Mouse (Mus musculus) G1E-ER4 (cell line): ENCODE data around the gene Strada. TPM values are rescaled to one million over a fixed set of nuclear protein-coding genes. Genes with fewer than 3 reads are reported as not detected.

Source experiments
- GATA1 ChIP-seq: IDR thresholded peaks from one replicate; pipeline ENCODE4 v1.8.0; 2012; ENCODE audit warnings: low read length, inconsistent platforms
- polyA plus RNA-seq: library from polyadenylated mRNA; stranded (reverse); fragments of >175 nt; gene quantifications from 2 replicates; pipeline ENCODE4 v1.2.3, GENCODE M21; 2012

Strada gene
- polyA plus RNA-seq, 1 experiment = 34.1 TPM

DNA sequence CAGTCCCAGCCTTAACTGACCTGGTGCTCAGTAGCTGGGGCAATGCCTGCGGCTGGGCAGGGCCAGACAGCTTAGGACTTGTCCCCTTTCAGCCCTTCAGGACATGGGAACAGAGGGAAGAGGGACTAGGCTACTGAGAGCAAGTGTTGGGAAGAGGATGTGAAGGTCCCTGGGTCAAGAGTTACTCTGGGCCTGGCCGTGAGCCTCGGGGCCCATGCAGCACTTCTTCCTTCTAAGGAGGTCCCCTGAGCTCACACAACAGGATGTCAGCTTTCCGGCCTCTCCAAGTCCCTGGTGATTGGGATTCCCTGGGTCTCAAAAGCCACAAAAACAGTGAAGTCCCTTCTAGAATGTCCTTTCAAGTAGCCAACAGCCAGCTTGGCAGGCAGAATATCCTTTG lies 38.4 kb downstream of the Strada start:
- TF ChIP-seq GATA1 = no peak

DNA sequence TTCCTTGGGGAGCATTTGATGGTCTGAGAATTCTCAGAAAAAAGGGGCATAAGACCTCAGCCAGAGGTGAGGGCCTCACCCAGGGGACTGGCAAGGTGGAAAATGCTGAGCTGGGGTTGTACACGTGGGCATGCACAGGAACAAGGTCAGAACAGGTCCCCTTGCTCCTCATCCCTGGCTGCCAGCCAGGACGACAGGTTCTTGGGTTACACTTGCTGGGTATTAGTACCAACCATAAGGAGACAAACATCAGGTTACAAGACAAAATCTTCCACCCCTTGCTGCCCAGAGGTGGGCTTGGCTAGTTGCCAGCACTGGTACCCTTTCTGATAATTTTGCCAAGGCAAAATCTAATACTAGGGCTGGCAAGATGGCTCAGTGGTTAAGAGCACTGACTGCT lies 39.7 kb downstream of the Strada start:
- TF ChIP-seq GATA1 = no peak

DNA sequence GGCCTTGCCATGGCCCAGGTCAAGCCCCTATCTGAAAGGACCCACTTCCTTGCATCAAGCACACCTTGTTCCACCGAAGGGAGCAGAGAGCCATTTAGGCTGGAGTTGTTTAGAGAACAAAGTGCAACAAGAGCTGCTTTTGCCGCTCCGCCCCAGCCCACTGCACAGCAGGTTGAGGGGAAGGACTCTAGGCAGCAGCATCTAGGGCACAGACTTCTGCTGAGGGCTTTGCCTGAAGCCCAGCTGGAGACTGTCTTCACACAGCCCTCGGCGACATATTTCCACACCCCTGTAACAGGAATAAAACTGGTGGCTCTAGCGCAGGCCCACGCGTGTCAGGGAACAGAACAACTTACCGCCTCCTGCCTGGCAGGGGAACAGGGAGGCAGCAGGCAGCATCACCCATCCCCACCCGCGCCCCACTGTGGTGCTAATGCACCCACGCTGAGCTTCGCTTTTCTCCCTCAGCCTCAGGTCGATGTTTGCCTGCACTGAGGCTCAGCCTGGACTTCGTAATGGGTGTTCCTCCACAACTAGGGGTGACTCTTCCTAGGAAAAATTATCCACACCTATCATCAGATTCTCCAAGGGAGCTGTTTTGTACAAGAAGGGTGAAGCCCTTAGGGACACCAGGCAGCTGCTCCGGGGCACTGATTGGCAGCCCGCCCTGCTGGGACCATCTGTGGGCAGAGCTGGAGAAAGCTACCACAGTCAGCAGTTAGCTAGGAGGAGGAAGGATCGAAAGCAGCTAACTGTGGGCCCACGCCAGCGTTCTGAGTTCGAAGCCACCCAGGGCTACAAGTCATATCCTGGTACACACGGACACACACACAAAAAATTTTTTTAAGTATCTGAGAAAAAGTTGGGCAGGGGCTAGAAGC lies 40.9 kb downstream of the Strada start, which contains the start of the genes Gm10840 and Limd2:
Gene Gm10840 (plus strand): TSS at position 10 of the 881 bp plus-strand sequence.
Gene Limd2 (minus strand): TSS at position 20 of the 881 bp plus-strand sequence.
- TF ChIP-seq GATA1 = no peak

DNA sequence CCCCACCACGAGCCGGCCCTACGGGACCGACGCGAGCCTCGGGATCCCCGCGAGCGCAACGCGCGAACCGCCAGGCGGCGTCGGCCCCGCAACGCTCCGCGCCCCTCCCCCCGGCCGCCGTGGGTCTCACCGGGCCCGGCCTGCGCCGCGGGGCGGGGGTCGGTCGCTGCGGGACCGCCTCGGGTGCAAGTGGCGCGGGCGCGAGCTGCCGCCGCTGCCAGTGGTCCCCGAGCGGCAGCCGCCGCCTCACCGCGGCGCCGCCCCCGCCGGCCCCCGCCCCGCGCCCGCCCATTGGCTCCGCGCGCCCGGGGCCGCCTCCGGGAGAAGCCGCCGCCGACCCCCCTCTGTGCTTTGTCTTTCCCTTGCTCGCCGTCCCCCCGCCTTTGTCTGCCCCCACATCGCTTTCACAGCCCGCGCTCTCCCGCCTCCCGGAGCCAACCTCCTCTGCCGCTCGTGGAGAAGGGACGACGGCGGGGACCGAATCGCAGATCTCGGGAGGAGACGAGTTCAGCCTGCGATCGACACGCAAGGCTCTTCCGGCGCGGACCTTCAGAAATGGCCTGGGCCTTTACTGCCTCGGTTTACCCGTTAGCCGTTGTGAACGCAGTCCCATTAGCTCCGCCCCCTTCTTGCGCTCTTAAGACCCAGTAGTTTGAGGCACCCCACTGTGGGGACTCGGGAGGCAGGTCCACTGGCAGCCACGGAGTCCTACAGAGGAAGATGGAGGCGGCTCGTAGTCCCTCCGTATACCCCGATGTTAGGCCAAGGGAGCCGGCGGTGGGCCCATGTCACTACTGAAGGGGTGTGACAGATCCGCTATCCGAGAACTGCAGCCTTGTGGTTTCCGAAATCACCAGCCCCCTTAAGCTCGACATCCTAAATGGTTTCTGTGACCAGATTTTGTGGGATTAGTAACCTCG lies 41.8 kb downstream of the Strada start:
- no peak for TF ChIP-seq GATA1

DNA sequence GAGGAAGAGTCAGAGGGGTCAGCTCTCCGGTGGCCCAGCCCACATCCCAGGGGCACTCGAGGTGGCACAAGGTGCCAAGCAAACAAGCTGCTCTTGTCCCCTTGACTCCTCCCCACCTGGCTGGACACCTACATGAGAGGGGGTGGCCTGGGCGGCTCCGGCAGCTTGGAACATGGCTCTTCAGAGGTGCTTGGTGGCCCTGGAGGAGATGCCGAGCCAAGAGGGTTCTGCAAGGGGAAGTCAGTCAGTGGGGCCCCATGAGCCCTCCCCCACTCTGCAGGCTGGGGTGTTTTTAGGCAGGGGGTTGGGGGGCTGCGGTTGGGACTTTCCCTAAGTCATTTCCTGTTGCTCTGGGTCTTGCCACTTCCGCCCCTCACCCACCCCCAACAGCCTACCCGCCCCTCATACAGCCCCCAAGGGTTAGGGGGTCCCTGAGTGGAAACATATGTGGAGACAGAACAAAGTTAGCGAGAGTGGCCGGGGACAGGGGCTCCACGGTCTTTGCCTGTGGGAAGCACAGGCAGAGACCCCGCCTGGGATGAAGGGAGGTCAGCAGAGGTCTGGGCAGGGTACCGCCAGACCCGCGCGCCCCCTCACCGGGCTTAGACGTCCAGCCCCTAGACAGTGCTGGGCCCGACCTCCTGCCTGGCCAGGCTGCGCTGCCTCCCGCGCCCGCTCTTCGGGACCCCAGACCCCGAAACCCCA lies 42.6 kb downstream of the Strada start:
- no peak for TF ChIP-seq GATA1

DNA sequence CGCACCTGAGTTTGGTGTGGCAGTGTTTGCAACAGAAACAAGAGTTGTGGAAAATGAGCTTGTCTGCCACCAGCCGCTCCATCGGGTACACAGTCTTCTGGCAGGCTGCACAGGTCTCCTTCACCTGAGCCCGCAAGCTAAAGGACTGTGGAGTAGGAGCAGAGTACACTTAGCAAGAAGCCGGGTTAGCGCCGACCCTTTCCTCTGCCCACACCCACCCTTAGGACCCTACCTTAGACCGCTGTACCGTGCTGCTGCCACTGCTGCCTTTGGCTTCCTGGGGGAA lies 43.1 kb downstream of the Strada start:
- no peak for TF ChIP-seq GATA1

DNA sequence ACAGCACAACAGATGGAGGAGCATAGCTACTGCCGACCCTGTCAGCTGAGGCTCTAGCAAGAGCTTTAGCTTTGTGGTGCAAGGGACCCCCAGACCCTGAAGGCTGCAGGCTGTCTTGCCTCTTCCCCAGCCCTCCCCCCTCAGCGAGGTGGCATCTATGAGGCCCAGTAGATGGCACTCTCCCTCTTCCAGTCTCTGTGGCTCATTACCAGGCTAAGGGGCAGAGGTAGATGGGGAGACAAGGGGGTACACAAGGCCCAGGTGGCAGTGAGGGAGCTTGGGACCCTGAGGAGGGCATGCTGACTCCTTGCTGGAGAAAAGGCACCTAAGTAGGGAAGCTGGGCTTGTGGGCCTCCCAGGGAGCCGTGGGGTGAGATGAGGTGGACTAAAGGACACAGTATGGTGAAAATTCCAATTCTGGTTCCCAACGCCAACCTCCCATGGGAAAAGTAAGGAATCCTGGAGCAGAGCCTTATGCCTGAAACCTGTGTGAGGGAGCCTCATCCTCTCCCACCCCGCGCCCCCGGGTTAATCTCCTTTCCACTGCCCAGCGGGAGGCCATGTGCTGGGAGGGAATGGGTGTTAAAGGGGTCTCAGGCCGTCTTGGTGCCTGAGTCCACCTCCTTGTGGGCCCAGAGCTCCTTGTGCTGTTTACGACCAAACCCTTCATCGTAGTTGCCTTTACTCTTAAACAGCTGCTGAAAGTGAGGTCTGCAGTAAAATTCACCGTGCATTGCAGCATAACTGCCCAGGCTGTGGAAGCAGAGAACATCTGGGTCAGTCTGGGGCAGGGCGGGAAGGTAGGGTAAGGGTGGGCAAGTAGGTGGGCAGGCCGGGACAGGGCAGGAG lies 43.7 kb downstream of the Strada start:
- no peak for TF ChIP-seq GATA1

DNA sequence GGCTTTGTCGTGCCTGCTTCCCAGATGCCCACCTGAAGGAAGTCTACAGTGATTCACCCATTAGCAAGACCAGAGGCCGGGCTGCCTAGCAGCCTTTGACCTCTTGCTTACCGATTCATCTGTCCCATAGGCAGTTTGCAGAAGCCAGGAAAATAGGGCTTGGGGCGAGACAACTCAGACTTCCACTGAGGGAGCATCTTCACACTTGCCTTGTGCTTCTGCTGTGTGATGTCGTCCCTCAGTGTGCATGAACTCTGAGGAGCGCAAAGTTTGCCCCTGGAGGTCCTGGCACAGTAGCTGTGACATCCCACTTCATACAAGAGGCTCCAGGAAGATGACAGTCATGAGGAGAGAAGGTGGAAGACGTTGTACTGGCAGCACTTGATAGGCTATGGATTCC lies 44.8 kb downstream of the Strada start:
- no peak for TF ChIP-seq GATA1

DNA sequence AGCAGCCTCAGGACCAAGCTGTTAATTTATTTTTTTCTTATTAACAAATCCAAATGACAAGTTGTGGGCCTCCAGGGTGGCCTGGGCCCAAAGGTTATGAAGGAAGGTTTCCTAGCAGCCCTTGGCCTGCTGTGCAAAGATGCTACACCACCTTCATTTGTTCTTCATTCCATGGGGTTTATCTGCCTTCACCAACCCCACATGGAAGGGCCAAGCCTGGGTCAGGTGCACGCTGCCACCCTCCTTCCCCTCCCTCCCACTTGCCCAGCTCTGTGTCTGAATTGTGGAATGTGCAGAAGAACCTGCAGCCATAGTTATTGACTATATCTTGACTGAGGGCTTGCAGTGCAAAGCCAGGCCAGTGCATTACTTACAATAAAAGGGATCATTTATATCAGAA lies 45.7 kb downstream of the Strada start:
- no peak for TF ChIP-seq GATA1

DNA sequence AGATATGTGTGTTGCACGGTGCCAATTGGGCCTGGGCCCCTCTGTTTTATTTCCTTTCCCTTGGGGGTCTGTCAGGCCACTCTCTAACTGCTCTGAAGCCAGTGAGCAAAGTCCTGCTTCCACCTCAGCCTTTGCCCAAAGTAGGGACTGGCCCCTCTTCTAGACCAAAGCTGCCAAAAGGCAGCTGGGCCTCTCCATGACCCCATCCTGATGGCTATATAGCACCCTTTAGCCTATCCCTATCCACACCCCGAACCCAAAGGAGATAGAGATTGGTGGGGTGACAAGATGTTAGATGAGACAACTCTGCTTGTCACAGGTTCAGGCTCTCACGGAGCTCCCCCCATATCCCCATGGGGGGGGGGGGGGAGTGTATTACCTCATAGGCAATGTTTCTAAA lies 46.2 kb downstream of the Strada start:
- no peak for TF ChIP-seq GATA1

DNA sequence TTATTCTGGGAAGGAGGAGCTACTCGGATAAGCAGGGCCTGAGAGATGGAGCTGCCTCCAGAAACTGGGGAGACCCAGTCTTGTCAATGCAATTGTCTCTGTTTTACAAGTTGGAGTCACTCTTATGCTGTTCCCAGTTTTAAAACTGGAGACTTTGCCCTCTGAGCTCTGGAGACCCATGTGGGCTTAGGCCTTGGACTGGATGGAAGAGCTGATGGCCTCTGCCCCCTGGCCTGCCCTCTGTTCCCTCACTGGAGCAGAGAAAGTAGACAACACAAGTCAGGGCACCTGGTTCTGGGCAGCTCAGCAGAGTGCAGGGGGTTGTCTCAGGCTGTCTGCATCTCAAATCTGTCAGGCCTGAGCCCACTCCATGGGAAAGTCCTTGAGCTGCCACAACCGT lies 47.2 kb downstream of the Strada start:
- no peak for TF ChIP-seq GATA1

DNA sequence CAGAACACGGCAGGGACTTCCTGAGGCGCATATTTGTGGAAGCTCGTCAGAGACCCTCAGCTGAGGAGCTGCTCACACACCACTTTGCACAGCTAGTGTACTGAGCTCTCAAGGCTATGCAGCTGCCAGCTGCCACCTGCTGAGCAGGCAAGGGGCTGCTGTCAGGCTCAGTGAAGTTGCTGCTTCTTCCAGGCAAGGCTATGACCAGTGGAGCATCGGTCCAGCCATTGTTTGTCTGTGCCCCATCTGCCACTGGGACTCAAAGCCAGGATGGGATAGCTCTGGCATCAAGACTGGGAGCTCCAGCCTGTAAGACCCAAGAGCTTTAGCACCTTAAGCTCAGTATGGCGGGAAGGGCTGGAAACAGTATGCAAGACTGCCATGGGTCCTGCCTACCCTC lies 47.9 kb downstream of the Strada start:
- no peak for TF ChIP-seq GATA1

DNA sequence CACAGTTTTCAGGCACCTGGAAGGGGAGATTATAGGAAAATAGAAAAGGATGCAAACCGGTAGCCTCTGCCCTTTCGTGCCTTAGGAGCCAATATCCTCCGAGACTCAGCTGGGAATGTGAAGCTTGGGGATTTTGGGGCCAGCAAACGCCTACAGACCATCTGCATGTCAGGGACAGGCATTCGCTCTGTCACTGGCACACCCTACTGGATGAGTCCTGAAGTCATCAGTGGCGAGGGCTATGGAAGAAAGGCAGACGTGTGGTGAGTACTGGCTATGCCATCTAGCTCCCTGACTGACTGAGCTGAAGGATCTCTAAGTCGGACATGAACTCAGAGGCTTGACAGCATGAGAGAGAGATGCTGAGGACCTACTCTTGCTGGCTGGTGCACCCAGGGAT lies 49.8 kb downstream of the Strada start:
- TF ChIP-seq GATA1 = no peak

DNA sequence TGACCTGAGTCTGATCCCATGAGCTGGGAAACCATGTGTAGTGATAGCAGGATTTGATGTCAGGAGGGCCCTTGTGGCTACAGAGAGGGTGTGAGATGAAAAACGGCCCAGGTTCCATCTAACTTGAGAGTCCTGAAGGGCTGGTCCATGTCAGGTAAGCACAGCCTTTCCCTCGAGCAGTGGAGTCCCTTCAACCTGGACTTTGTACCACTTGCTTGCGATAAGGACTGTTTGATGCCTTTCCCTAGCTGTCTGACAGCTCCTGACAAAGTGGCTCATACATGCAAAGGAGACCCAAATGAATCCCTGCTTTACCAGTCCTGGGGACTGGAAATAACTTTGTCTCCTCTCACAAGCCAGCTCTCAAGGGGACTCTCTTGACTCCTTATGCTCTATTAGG lies 50.7 kb downstream of the Strada start:
- TF ChIP-seq GATA1 = no peak
